Mouse (Mus musculus) lung, adult 2 months (tissue): ENCODE data around the gene Kcnj10.

Experiments
- CTCF ChIP-seq: fragments of 200-500 bp; IDR thresholded peaks from 2 replicates; pipeline ENCODE4 v1.5.1; 2011; ENCODE audit warnings: mild to moderate bottlenecking, low read length, control low read depth; ENCODE audit not compliant: insufficient read depth
- POLR2A ChIP-seq: fragments of 200-500 bp; IDR thresholded peaks from 2 replicates; pipeline ENCODE4 v1.6.1; 2011; ENCODE audit warnings: low read depth, mild to moderate bottlenecking, control low read depth, low read length, borderline replicate concordance; ENCODE audit errors: extremely low read depth

DNA sequence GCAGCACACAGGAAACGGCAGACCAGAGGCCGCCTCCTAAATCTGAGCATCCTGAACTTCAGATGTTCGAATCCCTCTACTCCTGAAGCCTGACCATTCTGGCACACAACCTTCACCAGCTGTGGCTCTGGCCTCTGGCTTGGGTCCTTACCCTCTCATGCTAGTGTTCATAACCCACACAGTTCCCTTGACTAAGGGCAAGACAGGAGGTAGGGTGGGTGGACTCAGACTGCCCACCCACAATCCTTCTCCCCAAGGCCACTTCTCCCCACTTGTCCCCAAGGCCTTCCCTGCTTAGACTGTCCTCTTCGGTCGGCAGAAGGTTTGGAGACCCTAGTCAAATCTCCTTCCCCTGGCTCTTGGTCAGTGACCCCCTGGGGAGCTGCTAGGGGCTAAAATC, 8.5 kb downstream of the Kcnj10 start:
- TF ChIP-seq CTCF (no peak), POLR2A (no peak)
